Mouse (Mus musculus): Measurements from ENCODE around the gene Tmem81.
"Not testable (repeated sequence)": the region's sequence is repeated elsewhere in the genome, so short reads cannot be mapped to it uniquely, and the experiment has no call there.

Gene Tmem81

GRCm38 (mm10) chr1:132506058-132506457, at the start of gene Tmem81:
Tmem81 (plus strand) TSS chr1:132506230.
- no peak for DNase-seq (ENCODE audit: low read depth in 1 of 2, low spot score in 2 of 2)

GRCm38 (mm10) chr1:132464651-132465050, 41.4 kb upstream of the Tmem81 start:
- DNase-seq (ENCODE audit: low read depth in 1 of 2, low spot score in 2 of 2), result no peak

- DNase-seq (ENCODE audit: low read depth in 1 of 2, low spot score in 2 of 2), result no peak
Observed at GRCm38 (mm10) chr1:132468926-132469325, 37.1 kb upstream of the Tmem81 start.

GRCm38 (mm10) chr1:132469519-132469918, 36.5 kb upstream of the Tmem81 start:
- DNase-seq (ENCODE audit: low read depth in 1 of 2, low spot score in 2 of 2), result no peak

- DNase-seq (ENCODE audit: low read depth in 1 of 2, low spot score in 2 of 2), result not testable (repeated sequence)
Observed at GRCm38 (mm10) chr1:132470031-132470430, 36.0 kb upstream of the Tmem81 start.

GRCm38 (mm10) chr1:132471032-132471431, 35.0 kb upstream of the Tmem81 start:
- no peak for DNase-seq (ENCODE audit: low read depth in 1 of 2, low spot score in 2 of 2)

GRCm38 (mm10) chr1:132471499-132471898, 34.5 kb upstream of the Tmem81 start:
- DNase-seq (ENCODE audit: low read depth in 1 of 2, low spot score in 2 of 2), result no peak

GRCm38 (mm10) chr1:132472537-132472936, 33.5 kb upstream of the Tmem81 start:
- no peak for DNase-seq (ENCODE audit: low read depth in 1 of 2, low spot score in 2 of 2)

- DNase-seq (ENCODE audit: low read depth in 1 of 2, low spot score in 2 of 2), result no peak
Observed at GRCm38 (mm10) chr1:132474496-132474895, 31.5 kb upstream of the Tmem81 start.

- no peak for DNase-seq (ENCODE audit: low read depth in 1 of 2, low spot score in 2 of 2)
Observed at GRCm38 (mm10) chr1:132476575-132476927, 29.5 kb upstream of the Tmem81 start.

- DNase-seq (ENCODE audit: low read depth in 1 of 2, low spot score in 2 of 2), result peak; percentile 52 to 77
Observed at GRCm38 (mm10) chr1:132476928-132477691, 28.9 kb upstream of the Tmem81 start, which contains the start of gene Rbbp5. Rbbp5 (plus strand) TSS chr1:132477365.

- no peak for DNase-seq (ENCODE audit: low read depth in 1 of 2, low spot score in 2 of 2)
Observed at GRCm38 (mm10) chr1:132479438-132479837, 26.6 kb upstream of the Tmem81 start.

- no peak for DNase-seq (ENCODE audit: low read depth in 1 of 2, low spot score in 2 of 2)
Observed at GRCm38 (mm10) chr1:132481619-132482018, 24.4 kb upstream of the Tmem81 start.

GRCm38 (mm10) chr1:132483234-132483633, 22.8 kb upstream of the Tmem81 start:
- DNase-seq (ENCODE audit: low read depth in 1 of 2, low spot score in 2 of 2), result no peak

GRCm38 (mm10) chr1:132483759-132484158, 22.3 kb upstream of the Tmem81 start:
- no peak for DNase-seq (ENCODE audit: low read depth in 1 of 2, low spot score in 2 of 2)

GRCm38 (mm10) chr1:132500535-132500934, 5.5 kb upstream of the Tmem81 start:
- DNase-seq (ENCODE audit: low read depth in 1 of 2, low spot score in 2 of 2), result no peak

- no peak for DNase-seq (ENCODE audit: low read depth in 1 of 2, low spot score in 2 of 2)
Observed at GRCm38 (mm10) chr1:132505155-132505554, 875 bp upstream of the Tmem81 start.

- DNase-seq (ENCODE audit: low read depth in 1 of 2, low spot score in 2 of 2), result no peak
Observed at GRCm38 (mm10) chr1:132506656-132507055, 626 bp downstream of the Tmem81 start.

- no peak for DNase-seq (ENCODE audit: low read depth in 1 of 2, low spot score in 2 of 2)
Observed at GRCm38 (mm10) chr1:132509771-132510170, 3.7 kb downstream of the Tmem81 start.

- DNase-seq (ENCODE audit: low read depth in 1 of 2, low spot score in 2 of 2), result no peak
Observed at GRCm38 (mm10) chr1:132511521-132511920, 5.5 kb downstream of the Tmem81 start.

GRCm38 (mm10) chr1:132512106-132512505, 6.1 kb downstream of the Tmem81 start:
- DNase-seq (ENCODE audit: low read depth in 1 of 2, low spot score in 2 of 2), result no peak

- DNase-seq (ENCODE audit: low read depth in 1 of 2, low spot score in 2 of 2), result no peak
Observed at GRCm38 (mm10) chr1:132515339-132515738, 9.3 kb downstream of the Tmem81 start.

- no peak for DNase-seq (ENCODE audit: low read depth in 1 of 2, low spot score in 2 of 2)
Observed at GRCm38 (mm10) chr1:132516776-132517175, 10.7 kb downstream of the Tmem81 start.

Measured in monocyte, adult 2 months (primary cell).